Mouse (Mus musculus): Measurements from ENCODE around the gene Fuom. TPM values are rescaled to one million over a fixed set of nuclear protein-coding genes. Genes with fewer than 3 reads are reported as not detected.

Gene Fuom
- polyA plus RNA-seq, 1 experiment from 2014 or later: 69.3 TPM

DNA sequence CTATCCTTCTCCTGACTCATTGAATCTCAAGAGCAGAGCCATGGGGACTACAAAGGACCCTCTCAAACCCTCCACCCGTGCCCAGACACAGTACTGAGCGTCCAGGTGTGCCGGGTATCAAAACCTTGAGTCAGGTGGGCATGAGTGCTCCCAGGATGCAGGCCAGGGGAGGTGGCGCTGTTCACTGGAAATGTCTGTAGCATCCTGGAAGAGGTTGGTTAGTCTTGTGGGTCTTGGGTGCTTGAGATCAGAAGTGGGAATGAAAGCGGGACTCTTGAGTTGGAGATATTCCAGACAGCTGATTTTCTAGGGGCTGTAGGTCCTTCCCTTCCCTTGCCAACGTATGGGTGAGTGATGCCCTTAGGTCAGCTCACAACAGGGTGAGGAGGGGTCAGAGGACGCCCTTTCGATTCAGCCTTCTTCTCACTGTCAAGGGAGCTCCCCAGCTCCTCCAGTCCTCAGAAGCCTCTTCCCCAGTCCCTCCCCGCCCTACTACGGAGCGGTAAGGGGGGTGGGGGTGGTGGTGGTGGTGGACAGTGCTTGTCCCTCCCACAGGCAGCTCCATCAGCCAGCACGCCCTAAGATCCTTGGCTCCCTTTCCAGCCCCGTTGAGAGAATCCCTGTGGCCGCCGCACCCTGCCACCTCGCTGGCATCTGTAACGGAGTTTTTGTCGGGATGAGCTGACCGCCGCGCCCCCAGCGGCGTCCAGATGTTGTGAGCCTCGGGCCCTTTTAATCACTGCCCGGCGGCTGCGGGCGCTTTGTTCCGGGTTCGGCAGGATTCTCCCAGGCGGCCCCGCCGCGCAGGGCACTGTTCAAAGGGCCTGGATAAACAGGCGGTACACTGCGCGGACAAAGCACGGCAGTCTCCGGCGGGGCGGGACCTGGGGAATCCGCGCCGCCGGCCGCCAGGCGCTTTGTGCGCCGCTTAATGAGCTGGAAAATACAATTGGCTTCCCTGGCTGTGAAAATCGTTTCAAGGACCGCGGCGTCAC is 44.5 kb downstream of the Fuom start:
- Histone ChIP-seq H3K9ac (ENCODE audit: low read depth, low read length) (peak overlapping the region; percentile 4), H3K4me3 (ENCODE audit: low read depth, low read length) (peak overlapping the region; percentile 52), H3K9me3 (replicated peaks; ENCODE audit: control insufficient read depth, low read length) (no peaks in the 10 kb centered on the region), H3K4me1 (ENCODE audit: control insufficient read depth, insufficient read depth, low read length) (0 out of 2 replicates have a peak, but pooled peaks cover 3% of the 10 kb centered on the region), H3K36me3 (ENCODE audit: control insufficient read depth, insufficient read depth, low read length) (no peaks in the 10 kb centered on the region), H3K27ac (ENCODE audit: low read depth, low read length) (no peak overlapping the region), H3K27me3 (ENCODE audit: control insufficient read depth, insufficient read depth, low read length) (peaks cover 96% of the 10 kb centered on the region), H3K4me2 (peak overlapping the region; percentile 87)
- WGBS (ENCODE audit: insufficient replicate concordance): 2% methylated on average over 53 of the region's 53 CpGs
- peak; percentile 43; the same call in 1 of the 2 replicates for ATAC-seq (replicated peaks; ENCODE audit: insufficient number of reproducible peaks, low FRiP score, low TSS enrichment)

DNA sequence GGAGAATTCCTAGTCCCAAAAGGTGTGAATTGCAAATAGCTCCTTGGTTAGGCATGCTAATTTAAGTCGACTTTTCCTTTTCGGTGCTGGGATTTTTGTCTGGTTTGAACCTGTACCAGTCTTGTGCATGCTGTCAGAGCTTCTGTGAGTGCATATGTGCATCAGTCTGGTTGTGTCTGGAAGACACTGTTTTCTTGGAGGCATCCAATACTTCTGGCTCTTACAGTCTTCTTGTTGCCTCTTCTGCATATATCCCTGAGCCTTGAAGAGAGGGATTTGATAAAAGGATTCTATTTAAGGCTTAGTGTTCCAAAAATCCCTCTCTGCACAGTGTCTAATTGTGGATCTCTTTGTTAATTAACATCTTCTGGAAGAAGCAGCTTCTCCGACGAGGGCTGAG is 48.1 kb downstream of the Fuom start:
- H3K36me3 ChIP-seq (ENCODE audit: control insufficient read depth, insufficient read depth, low read length): no peaks in the 10 kb centered on the region
- H3K9ac ChIP-seq (ENCODE audit: low read depth, low read length): no peak overlapping the region
- H3K27me3 ChIP-seq (ENCODE audit: control insufficient read depth, insufficient read depth, low read length): peaks cover 92% of the 10 kb centered on the region
- 62% methylated on average over 4 of the region's 4 CpGs for WGBS (ENCODE audit: insufficient replicate concordance)
- no peaks in the 10 kb centered on the region for H3K9me3 ChIP-seq (replicated peaks; ENCODE audit: control insufficient read depth, low read length)
- no peak overlapping the region for H3K4me3 ChIP-seq (ENCODE audit: low read depth, low read length)
- peaks cover 7% of the 10 kb centered on the region; the same call in 1 of the 2 replicates for H3K4me1 ChIP-seq (ENCODE audit: control insufficient read depth, insufficient read depth, low read length)
- no peak for ATAC-seq (replicated peaks; ENCODE audit: insufficient number of reproducible peaks, low FRiP score, low TSS enrichment)
- no peak overlapping the region for H3K4me2 ChIP-seq
- no peak overlapping the region for H3K27ac ChIP-seq (ENCODE audit: low read depth, low read length)

DNA sequence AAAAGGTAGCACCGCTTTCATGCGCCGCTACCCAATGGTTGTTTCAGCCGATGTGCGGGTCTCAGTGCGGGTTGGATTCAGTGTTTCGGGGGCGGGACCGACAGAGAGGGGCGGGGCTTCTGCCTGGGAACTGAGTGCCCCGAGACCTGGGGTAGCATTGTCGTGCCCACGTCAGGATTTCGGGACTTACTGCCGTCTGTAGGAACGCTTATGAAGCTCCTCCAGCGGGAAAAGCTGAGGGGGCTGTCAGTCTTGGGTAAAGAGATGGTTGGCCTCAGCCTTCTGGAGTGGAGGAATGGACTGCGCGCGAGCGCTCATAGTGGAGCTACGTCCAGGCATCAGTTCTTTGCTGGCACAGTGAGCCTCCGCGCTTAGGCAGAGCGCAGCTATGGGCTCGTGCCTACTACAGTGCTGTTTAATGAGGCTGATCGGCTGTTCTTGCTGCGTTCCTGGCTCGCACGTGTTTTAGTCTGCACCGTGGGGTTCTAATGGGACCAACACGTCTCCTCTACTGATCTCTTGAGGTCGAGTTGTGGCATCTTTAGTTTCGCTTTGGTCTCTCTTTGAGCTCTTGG is 53.0 kb downstream of the Fuom start:
- H3K4me3 ChIP-seq (ENCODE audit: low read depth, low read length): peak overlapping the region; percentile 43
- ATAC-seq (replicated peaks; ENCODE audit: insufficient number of reproducible peaks, low FRiP score, low TSS enrichment): peak; percentile 59; the same call in 1 of the 2 replicates
- under 1% methylated on average over 34 of the region's 34 CpGs for WGBS (ENCODE audit: insufficient replicate concordance)

DNA sequence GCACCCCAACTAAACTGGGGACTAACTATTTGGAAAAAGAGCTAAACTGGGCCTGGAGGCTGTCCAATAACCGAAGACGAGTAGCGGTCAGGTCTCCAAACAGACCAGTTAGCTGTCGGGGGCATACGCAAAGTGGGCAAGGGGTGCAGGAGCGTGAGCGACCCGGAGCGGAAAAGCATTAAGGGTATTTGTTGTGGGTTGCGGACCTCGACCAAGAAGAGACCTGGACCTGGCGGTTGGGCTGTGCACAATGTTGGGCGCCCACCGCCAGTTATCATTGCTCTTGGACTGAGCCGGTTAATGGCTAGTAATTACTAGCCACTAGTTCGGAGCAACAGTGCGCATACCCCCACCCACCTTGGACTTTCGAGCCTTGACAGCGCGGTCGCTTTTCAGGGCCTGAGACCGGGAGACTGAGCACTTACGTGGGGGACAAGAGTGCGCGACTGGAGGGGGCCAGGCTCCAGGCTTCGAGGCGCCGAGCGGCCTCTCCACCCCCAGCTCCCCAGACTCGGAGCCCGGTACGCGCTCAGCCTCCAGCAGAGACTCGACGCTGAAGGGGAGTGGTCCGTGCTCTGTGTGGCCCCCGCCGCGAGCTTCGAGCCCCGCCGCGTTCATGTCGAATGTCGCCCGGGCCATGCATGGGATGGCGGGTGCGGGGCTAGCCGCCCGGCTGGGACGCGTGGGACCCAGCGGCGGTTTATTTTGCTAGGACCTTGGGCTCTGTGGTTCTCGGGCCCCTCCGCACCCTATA is 53.7 kb downstream of the Fuom start, which contains the start of gene Msx3:
TSS of gene Msx3 (minus strand) at position 729 of the 754 bp plus-strand sequence.
- no peak within 1 kb of the TSS for H3K27ac ChIP-seq (ENCODE audit: low read depth, low read length)
- 0 out of 2 replicates have a peak, but pooled peaks have one; percentile 24 for ATAC-seq (replicated peaks; ENCODE audit: insufficient number of reproducible peaks, low FRiP score, low TSS enrichment)
- WGBS (ENCODE audit: insufficient replicate concordance): under 1% methylated on average over 56 of the region's 56 CpGs
- H3K9me3 ChIP-seq (replicated peaks; ENCODE audit: control insufficient read depth, low read length): no peaks in the 10 kb centered on the region
- no peak within 1 kb of the TSS for H3K9ac ChIP-seq (ENCODE audit: low read depth, low read length)
- peaks cover 86% of the 10 kb centered on the region for H3K27me3 ChIP-seq (ENCODE audit: control insufficient read depth, insufficient read depth, low read length)
- H3K4me2 ChIP-seq: peak within 1 kb of the TSS; percentile 70
- no peaks in the 10 kb centered on the region for H3K36me3 ChIP-seq (ENCODE audit: control insufficient read depth, insufficient read depth, low read length)
- peaks cover 15% of the 10 kb centered on the region; the same call in 1 of the 2 replicates for H3K4me1 ChIP-seq (ENCODE audit: control insufficient read depth, insufficient read depth, low read length)
- peak within 1 kb of the TSS; percentile 43 for H3K4me3 ChIP-seq (ENCODE audit: low read depth, low read length)

More for the DNA sequence above, 53.0 kb downstream of the Fuom start:
- H3K4me2 ChIP-seq: peak overlapping the region; percentile 70
- peaks cover 15% of the 10 kb centered on the region; the same call in 1 of the 2 replicates for H3K4me1 ChIP-seq (ENCODE audit: control insufficient read depth, insufficient read depth, low read length)
- no peaks in the 10 kb centered on the region for H3K36me3 ChIP-seq (ENCODE audit: control insufficient read depth, insufficient read depth, low read length)
- no peaks in the 10 kb centered on the region for H3K9me3 ChIP-seq (replicated peaks; ENCODE audit: control insufficient read depth, low read length)
- H3K27me3 ChIP-seq (ENCODE audit: control insufficient read depth, insufficient read depth, low read length): peaks cover 91% of the 10 kb centered on the region
- no peak overlapping the region for H3K27ac ChIP-seq (ENCODE audit: low read depth, low read length)
- no peak overlapping the region for H3K9ac ChIP-seq (ENCODE audit: low read depth, low read length)

DNA sequence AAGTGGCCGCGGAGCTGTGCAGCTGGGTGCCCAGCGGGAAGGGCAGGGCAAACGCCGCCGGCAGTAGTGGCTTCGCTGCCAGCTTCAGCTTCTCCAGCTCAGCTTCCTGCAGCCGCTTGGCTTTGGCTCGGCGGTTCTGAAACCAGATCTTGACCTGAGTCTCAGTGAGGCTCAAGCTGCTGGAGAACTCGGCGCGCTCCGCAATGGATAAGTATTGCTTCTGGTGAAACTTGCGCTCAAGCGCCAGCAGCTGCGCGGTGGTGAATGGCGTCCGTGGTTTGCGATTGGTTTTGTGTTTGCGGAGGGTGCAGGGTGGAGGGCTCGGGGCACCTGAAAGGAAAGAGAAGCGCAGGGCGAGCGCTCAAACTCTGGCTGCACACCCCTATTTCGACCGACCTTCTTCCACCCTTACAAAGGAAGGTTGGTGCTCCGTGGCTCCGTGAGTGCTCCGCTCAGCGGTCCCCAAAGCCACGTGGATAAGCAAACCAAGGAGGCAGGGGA is 54.4 kb downstream of the Fuom start:
- ATAC-seq (replicated peaks; ENCODE audit: insufficient number of reproducible peaks, low FRiP score, low TSS enrichment): no peak
- Histone ChIP-seq H3K27ac (ENCODE audit: low read depth, low read length) (no peak overlapping the region), H3K4me1 (ENCODE audit: control insufficient read depth, insufficient read depth, low read length) (peaks cover 15% of the 10 kb centered on the region; the same call in 1 of the 2 replicates), H3K4me3 (ENCODE audit: low read depth, low read length) (peak overlapping the region; percentile 43), H3K9me3 (replicated peaks; ENCODE audit: control insufficient read depth, low read length) (no peaks in the 10 kb centered on the region), H3K4me2 (peak overlapping the region; percentile 70), H3K9ac (ENCODE audit: low read depth, low read length) (no peak overlapping the region), H3K36me3 (ENCODE audit: control insufficient read depth, insufficient read depth, low read length) (no peaks in the 10 kb centered on the region), H3K27me3 (ENCODE audit: control insufficient read depth, insufficient read depth, low read length) (peaks cover 80% of the 10 kb centered on the region)
- under 1% methylated on average over 33 of the region's 33 CpGs for WGBS (ENCODE audit: insufficient replicate concordance)

Other genes with a start within 250 kb of the Fuom start
- gene Kndc1, start 207.7 kb downstream of the Fuom start, polyA plus RNA-seq (2014; fragmentation: Nextera tagmentation; extraction: Ambion mirVana): 0.03 TPM in 1 of 2 replicates, not detected in the other
- gene Utf1, start 158.7 kb downstream of the Fuom start, polyA plus RNA-seq (2014; fragmentation: Nextera tagmentation; extraction: Ambion mirVana): not detected in 2 replicates
- 0.21 and 0.29 TPM in 2 replicates for gene 6430531B16Rik, start 123.7 kb downstream of the Fuom start, polyA plus RNA-seq (2014; fragmentation: Nextera tagmentation; extraction: Ambion mirVana)
- gene Adam8, start 109.9 kb downstream of the Fuom start, polyA plus RNA-seq (2014; fragmentation: Nextera tagmentation; extraction: Ambion mirVana): 1.0 and 1.4 TPM in 2 replicates
- gene Zfp511, start 66.0 kb downstream of the Fuom start, polyA plus RNA-seq (2014; fragmentation: Nextera tagmentation; extraction: Ambion mirVana): 31.9 and 34.3 TPM in 2 replicates
- 37.3 and 42.1 TPM in 2 replicates for gene Tubgcp2, start 65.8 kb downstream of the Fuom start, polyA plus RNA-seq (2014; fragmentation: Nextera tagmentation; extraction: Ambion mirVana)
- gene Msx3, start 53.4 kb downstream of the Fuom start, polyA plus RNA-seq (2014; fragmentation: Nextera tagmentation; extraction: Ambion mirVana): 0.14 TPM in 1 of 2 replicates, not detected in the other
- gene Caly, start 19.9 kb downstream of the Fuom start, polyA plus RNA-seq (2014; fragmentation: Nextera tagmentation; extraction: Ambion mirVana): 0.24 and 0.54 TPM in 2 replicates
- not detected in 2 replicates for gene Prap1, start 9.0 kb downstream of the Fuom start, polyA plus RNA-seq (2014; fragmentation: Nextera tagmentation; extraction: Ambion mirVana)
- gene Paox, start 13.4 kb upstream of the Fuom start, polyA plus RNA-seq (2014; fragmentation: Nextera tagmentation; extraction: Ambion mirVana): 17.1 and 19.0 TPM in 2 replicates
- 179 and 198 TPM in 2 replicates for gene Echs1, start 14.0 kb upstream of the Fuom start, polyA plus RNA-seq (2014; fragmentation: Nextera tagmentation; extraction: Ambion mirVana)
- 24.8 and 33.7 TPM in 2 replicates for gene Mtg1, start 35.1 kb upstream of the Fuom start, polyA plus RNA-seq (2014; fragmentation: Nextera tagmentation; extraction: Ambion mirVana)
- gene Sprn, start 52.4 kb upstream of the Fuom start, polyA plus RNA-seq (2014; fragmentation: Nextera tagmentation; extraction: Ambion mirVana): 0.04 TPM in 1 of 2 replicates, not detected in the other
- gene Olfr522, start 62.3 kb upstream of the Fuom start, polyA plus RNA-seq (2014; fragmentation: Nextera tagmentation; extraction: Ambion mirVana): not detected in 2 replicates
- gene Olfr523, start 70.8 kb upstream of the Fuom start, polyA plus RNA-seq (2014; fragmentation: Nextera tagmentation; extraction: Ambion mirVana): not detected in 2 replicates
- not detected in 2 replicates for gene Olfr524, start 103.5 kb upstream of the Fuom start, polyA plus RNA-seq (2014; fragmentation: Nextera tagmentation; extraction: Ambion mirVana)
- gene Cd163l1, start 115.8 kb upstream of the Fuom start, polyA plus RNA-seq (2014; fragmentation: Nextera tagmentation; extraction: Ambion mirVana): not detected in 2 replicates
- gene 5830411N06Rik, start 144.8 kb upstream of the Fuom start, polyA plus RNA-seq (2014; fragmentation: Nextera tagmentation; extraction: Ambion mirVana): not detected in 2 replicates
- not detected in 2 replicates for gene Olfr525, start 218.4 kb upstream of the Fuom start, polyA plus RNA-seq (2014; fragmentation: Nextera tagmentation; extraction: Ambion mirVana)
- gene Olfr527, start 231.6 kb upstream of the Fuom start, polyA plus RNA-seq (2014; fragmentation: Nextera tagmentation; extraction: Ambion mirVana): not detected in 2 replicates